Mouse (Mus musculus) ES-Bruce4 (cell line): ENCODE results near the gene Gfpt2.

ENCODE experiments used
- CTCF ChIP-seq: IDR thresholded peaks from one replicate; pipeline ENCODE4 v1.8.1; 2011; ENCODE audit warnings: low read depth, low read length
- EP300 ChIP-seq: IDR thresholded peaks from 2 replicates; pipeline ENCODE4 v1.6.1; 2011; ENCODE audit warnings: low read depth, low read length; ENCODE audit not compliant: insufficient read depth
- POLR2A ChIP-seq: IDR thresholded peaks from one replicate; pipeline ENCODE4 v1.8.1; 2011; ENCODE audit warnings: low read length; ENCODE audit not compliant: insufficient read depth

- TF ChIP-seq EP300: no peak
- TF ChIP-seq CTCF: no peak
- TF ChIP-seq POLR2A: no peak
These were observed 17.1 kb downstream of the Gfpt2 start for GRCm38 (mm10) chr11:49811099-49811541.
